Mouse (Mus musculus) forebrain, postnatal 0 days (tissue): ENCODE measurements around the gene Zfp536. TPM values are rescaled to one million over a fixed set of nuclear protein-coding genes. Genes with fewer than 3 reads are reported as not detected.

Source experiments
- ATAC-seq: fragments of 200-750 bp; cut with Nextera tagmentation; 2 replicates; pipeline ENCODE4 v1.8.0; 2017; ENCODE audit warnings: mild to moderate bottlenecking, moderate library complexity
- DNase-seq: peaks from one replicate; pipeline ENCODE4 v3.0.0-alpha.2; 2015
- H3K27ac ChIP-seq: fragments of 300-500 bp; sonication (generic); 2 replicates; pipeline ENCODE4 v1.5.1; 2014; ENCODE audit warnings: low read depth, mild to moderate bottlenecking, antibody characterized with exemption, low read length, moderate library complexity, mixed read lengths
- H3K27me3 ChIP-seq: fragments of 300-500 bp; sonication (generic); 2 replicates; pipeline ENCODE4 v1.6.1; 2014; ENCODE audit warnings: mild to moderate bottlenecking, low read length, mixed read lengths; ENCODE audit not compliant: insufficient read depth
- H3K36me3 ChIP-seq: fragments of 300-500 bp; sonication (generic); 2 replicates; pipeline ENCODE4 v1.6.1; 2014; ENCODE audit warnings: mild to moderate bottlenecking, moderate library complexity; ENCODE audit not compliant: insufficient read depth
- H3K4me1 ChIP-seq: fragments of 300-500 bp; sonication (generic); 2 replicates; pipeline ENCODE4 v1.6.1; 2014; ENCODE audit warnings: antibody characterized with exemption; ENCODE audit not compliant: insufficient read depth
- H3K4me2 ChIP-seq: fragments of 300-500 bp; sonication (generic); 2 replicates; pipeline ENCODE4 v1.6.1; 2014; ENCODE audit warnings: low read depth, mild to moderate bottlenecking, moderate library complexity
- H3K4me3 ChIP-seq: fragments of 300-500 bp; sonication (generic); 2 replicates; pipeline ENCODE4 v1.5.1; 2014; ENCODE audit warnings: low read depth, low read length, mixed read lengths
- H3K9ac ChIP-seq: fragments of 300-500 bp; sonication (generic); 2 replicates; pipeline ENCODE4 v1.6.1; 2014; ENCODE audit warnings: mild to moderate bottlenecking
- H3K9me3 ChIP-seq: fragments of 300-500 bp; sonication (generic); 2 replicates; pipeline ENCODE4 v1.6.1; 2016; ENCODE audit warnings: low read length
- CTCF ChIP-seq: sonication (generic); IDR thresholded peaks from 2 replicates; pipeline ENCODE4 v1.5.1; 2016; ENCODE audit warnings: antibody characterized with exemption, control low read depth, low read depth
- WGBS: fragments of 180-500 bp; shearing (Covaris S2); extraction: QIAGEN DNeasy Blood & Tissue Kit; methylation state at CpG from one replicate; pipeline ENCODE4 v1.1.7; 2014; 5-methylcytosine and 5-hydroxymethylcytosine counted together
- polyA plus RNA-seq: library from polyadenylated mRNA; unstranded; fragments of >200 nt; fragmentation: Nextera tagmentation; extraction: Ambion mirVana; gene quantifications from 2 replicates; pipeline ENCODE4 v1.2.1, GENCODE M21; 2015
- total RNA-seq: library from RNA; depleted of rRNA; stranded (reverse); fragments of >200 nt; gene quantifications from 2 replicates; pipeline ENCODE4 v1.2.3, GENCODE M21; 2014

Gene Zfp536
- total and polyA plus RNA-seq, 2 experiments from 2014 or later, result 17.0 to 34.9 TPM

- WGBS, result 94% methylated on average over 13 of the region's 13 CpGs
- Histone ChIP-seq H3K9me3 (no peaks in the 10 kb centered on the region), H3K4me3 (no peak overlapping the region), H3K4me1 (no peaks in the 10 kb centered on the region), H3K9ac (no peak overlapping the region), H3K27me3 (no peaks in the 10 kb centered on the region), H3K27ac (no peak overlapping the region), H3K36me3 (no peaks in the 10 kb centered on the region), H3K4me2 (no peak overlapping the region)
- ATAC-seq, result no peak
- no peak for DNase-seq
- no peak for TF ChIP-seq CTCF
Measured at GRCm38 (mm10) chr7:37586694-37587093, 186.7 kb downstream of the Zfp536 start.

- no peak overlapping the region for H3K9ac ChIP-seq
- no peak for TF ChIP-seq CTCF
- H3K4me3 ChIP-seq, result no peak overlapping the region
- H3K27me3 ChIP-seq, result no peaks in the 10 kb centered on the region
- 92% methylated on average over 3 of the region's 3 CpGs for WGBS
- no peaks in the 10 kb centered on the region for H3K9me3 ChIP-seq
- no peak overlapping the region for H3K4me2 ChIP-seq
- no peaks in the 10 kb centered on the region for H3K4me1 ChIP-seq
- H3K27ac ChIP-seq, result no peak overlapping the region
- DNase-seq, result no peak
- no peaks in the 10 kb centered on the region for H3K36me3 ChIP-seq
- ATAC-seq, result no peak
Measured at GRCm38 (mm10) chr7:37581262-37581661, 192.2 kb downstream of the Zfp536 start.

- no peak for ATAC-seq
- no peak for TF ChIP-seq CTCF
- no peak for DNase-seq
- no peaks in the 10 kb centered on the region for H3K4me1 ChIP-seq
- H3K36me3 ChIP-seq, result no peaks in the 10 kb centered on the region
- no peak overlapping the region for H3K4me2 ChIP-seq
- H3K9me3 ChIP-seq, result no peaks in the 10 kb centered on the region
- H3K27ac ChIP-seq, result no peak overlapping the region
- WGBS, result 79% methylated on average over 5 of the region's 5 CpGs
- H3K9ac ChIP-seq, result no peak overlapping the region
- H3K27me3 ChIP-seq, result no peaks in the 10 kb centered on the region
- H3K4me3 ChIP-seq, result no peak overlapping the region
Measured at GRCm38 (mm10) chr7:37580554-37580953, 192.9 kb downstream of the Zfp536 start.

- DNase-seq, result no peak
- Histone ChIP-seq H3K4me2 (no peak overlapping the region), H3K9me3 (no peaks in the 10 kb centered on the region), H3K4me3 (no peak overlapping the region), H3K36me3 (0 out of 2 replicates have a peak, but pooled peaks cover 3% of the 10 kb centered on the region), H3K27me3 (no peaks in the 10 kb centered on the region), H3K9ac (no peak overlapping the region), H3K27ac (no peak overlapping the region), H3K4me1 (no peaks in the 10 kb centered on the region)
- no peak for TF ChIP-seq CTCF
- no peak for ATAC-seq
- 93% methylated on average over 7 of the region's 7 CpGs for WGBS
Measured at GRCm38 (mm10) chr7:37572021-37572420, 201.4 kb downstream of the Zfp536 start.

GRCm38 (mm10) chr7:37568811-37569500, 204.5 kb downstream of the Zfp536 start:
- no peak overlapping the region for H3K4me2 ChIP-seq
- TF ChIP-seq CTCF, result no peak
- 0 out of 2 replicates have a peak, but pooled peaks cover 3% of the 10 kb centered on the region for H3K36me3 ChIP-seq
- peaks cover 15% of the 10 kb centered on the region for H3K4me1 ChIP-seq
- ATAC-seq, result no peak
- H3K27ac ChIP-seq, result no peak overlapping the region
- 83% methylated on average over 31 of the region's 31 CpGs for WGBS
- no peaks in the 10 kb centered on the region for H3K27me3 ChIP-seq
- no peaks in the 10 kb centered on the region for H3K9me3 ChIP-seq
- no peak overlapping the region for H3K9ac ChIP-seq
- DNase-seq, result no peak
- H3K4me3 ChIP-seq, result no peak overlapping the region

- peaks cover 22% of the 10 kb centered on the region for H3K4me1 ChIP-seq
- H3K27ac ChIP-seq, result no peak overlapping the region
- 53% methylated on average over 14 of the region's 14 CpGs for WGBS
- H3K4me3 ChIP-seq, result no peak overlapping the region
- no peaks in the 10 kb centered on the region for H3K27me3 ChIP-seq
- TF ChIP-seq CTCF, result no peak
- no peaks in the 10 kb centered on the region for H3K9me3 ChIP-seq
- DNase-seq, result peak; percentile 42
- H3K36me3 ChIP-seq, result 0 out of 2 replicates have a peak, but pooled peaks cover 3% of the 10 kb centered on the region
- peak; percentile 34 for ATAC-seq
- H3K4me2 ChIP-seq, result no peak overlapping the region
- no peak overlapping the region for H3K9ac ChIP-seq
Measured at GRCm38 (mm10) chr7:37568041-37568440, 205.4 kb downstream of the Zfp536 start.

- no peak for TF ChIP-seq CTCF
- Histone ChIP-seq H3K4me2 (no peak overlapping the region; the same call in 1 of the 2 replicates), H3K9ac (no peak overlapping the region), H3K9me3 (no peaks in the 10 kb centered on the region), H3K4me3 (no peak overlapping the region), H3K36me3 (0 out of 2 replicates have a peak, but pooled peaks cover 3% of the 10 kb centered on the region), H3K4me1 (peaks cover 32% of the 10 kb centered on the region), H3K27ac (no peak overlapping the region), H3K27me3 (no peaks in the 10 kb centered on the region)
- ATAC-seq, result no peak
- no peak for DNase-seq
- WGBS, result 16% methylated on average over 9 of the region's 9 CpGs
Measured at GRCm38 (mm10) chr7:37566019-37566418, 207.4 kb downstream of the Zfp536 start.
